7 mouse cellular contexts compared by ENCODE assay signal in the genomic region with DNA sequence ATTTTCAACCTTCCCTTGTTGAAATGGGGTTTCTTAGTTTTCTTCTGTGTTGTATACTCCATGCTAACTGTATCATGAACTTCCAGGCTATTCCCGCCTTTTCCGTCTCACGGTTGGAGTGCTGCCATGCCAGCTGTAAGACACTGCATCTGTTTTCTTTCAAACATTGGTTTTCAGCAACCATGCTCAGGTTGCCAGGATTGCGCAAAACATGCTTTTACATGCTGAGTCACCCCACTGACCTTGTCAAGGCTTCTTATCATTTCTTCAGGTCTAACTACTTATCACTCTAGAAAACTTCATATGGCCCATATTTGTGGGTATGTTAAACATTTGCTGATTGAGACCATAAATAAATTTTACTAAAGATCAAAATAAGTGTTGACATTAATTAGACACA.
"Had no signal": no experiment of that assay in that cellular context is flagged by ENCODE, and none has a peak within 500 bp of the region (broad histone marks: within the 10 kb centered on the region; RNA-seq: fewer than 3 reads in every experiment).

No protein-coding gene starts in this region.

- DNase-seq: kidney, adult 2 months; kidney, postnatal 25 days; layer of hippocampus, adult 9-11 months; lung, adult 18-20 months; lung, postnatal 10 days; lung, postnatal 36 days; thymus, postnatal 25 days had no signal
